Mouse (Mus musculus) hindbrain, embryonic 13.5 days (tissue): ENCODE data around the gene 3425401B19Rik. TPM values are rescaled to one million over a fixed set of nuclear protein-coding genes. Genes with fewer than 3 reads are reported as not detected.
A peak's percentile ranks its signal among the peaks of the same experiment; 100 is the strongest.

Source experiments
- ATAC-seq: fragments of 200-750 bp; cut with Nextera tagmentation; 2 replicates; pipeline ENCODE4 v1.8.0; 2017; ENCODE audit warnings: moderate TSS enrichment; ENCODE audit not compliant: low FRiP score
- H3K27ac ChIP-seq: fragments of 300-500 bp; sonication (generic); 2 replicates; pipeline ENCODE4 v1.5.1; 2015; ENCODE audit warnings: inconsistent platforms, mild to moderate bottlenecking, moderate library complexity
- H3K27me3 ChIP-seq: fragments of 300-500 bp; sonication (generic); 2 replicates; pipeline ENCODE4 v1.6.1; 2015; ENCODE audit warnings: mild to moderate bottlenecking, inconsistent platforms
- H3K36me3 ChIP-seq: fragments of 300-500 bp; sonication (generic); 2 replicates; pipeline ENCODE4 v1.6.1; 2015; ENCODE audit warnings: mild to moderate bottlenecking, inconsistent platforms
- H3K4me1 ChIP-seq: fragments of 300-500 bp; sonication (generic); replicated peaks from 2 replicates; pipeline ENCODE4 v1.6.1; 2015; ENCODE audit warnings: inconsistent platforms
- H3K4me2 ChIP-seq: fragments of 300-500 bp; sonication (generic); 2 replicates; pipeline ENCODE4 v1.6.1; 2015; ENCODE audit warnings: inconsistent platforms, mild to moderate bottlenecking, moderate library complexity
- H3K4me3 ChIP-seq: fragments of 300-500 bp; sonication (generic); 2 replicates; pipeline ENCODE4 v1.5.1; 2015; ENCODE audit warnings: mild to moderate bottlenecking, inconsistent platforms
- H3K9ac ChIP-seq: fragments of 300-500 bp; sonication (generic); 2 replicates; pipeline ENCODE4 v1.6.1; 2015; ENCODE audit warnings: mild to moderate bottlenecking, inconsistent platforms
- H3K9me3 ChIP-seq: fragments of 300-500 bp; sonication (generic); 2 replicates; pipeline ENCODE4 v1.6.1; 2016; ENCODE audit warnings: inconsistent platforms
- WGBS: fragments of 180-500 bp; shearing (Covaris S2); methylation state at CpG from one replicate; pipeline ENCODE4 v1.1.7; 2015; 5-methylcytosine and 5-hydroxymethylcytosine counted together
- polyA plus RNA-seq: library from polyadenylated mRNA; unstranded; fragments of >200 nt; fragmentation: Nextera tagmentation; extraction: Ambion mirVana; gene quantifications from 2 replicates; pipeline ENCODE4 v1.2.1, GENCODE M21; 2015

The 3425401B19Rik gene
- polyA plus RNA-seq, 1 experiment from 2014 or later: 0.21 TPM

DNA sequence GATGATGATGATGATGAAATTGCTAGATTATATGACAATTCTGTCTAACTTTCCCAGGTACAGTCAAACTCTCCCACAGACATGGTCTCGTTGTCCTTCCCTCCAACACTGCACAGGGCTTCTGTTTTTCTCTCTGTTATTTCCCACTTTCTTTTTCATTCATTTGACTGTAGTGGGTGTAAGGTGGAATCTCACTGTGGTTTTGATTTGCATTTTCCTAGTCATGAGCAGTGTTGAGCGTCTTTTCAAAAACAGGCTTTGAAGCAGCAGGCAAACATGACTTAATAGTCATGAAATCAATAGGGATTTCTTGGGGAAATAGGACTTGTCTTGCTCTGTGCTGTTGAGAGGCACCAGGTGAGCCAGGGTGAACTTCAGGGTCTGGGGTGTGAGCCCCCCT lies 11.3 kb upstream of the 3425401B19Rik start:
- no peak overlapping the region for H3K27ac ChIP-seq
- ATAC-seq: no peak
- H3K9me3 ChIP-seq: no peaks in the 10 kb centered on the region
- H3K4me1 ChIP-seq: no peaks in the 10 kb centered on the region
- H3K27me3 ChIP-seq: no peaks in the 10 kb centered on the region
- no peak overlapping the region for H3K4me2 ChIP-seq
- no peak overlapping the region for H3K9ac ChIP-seq
- 90% methylated on average over 2 of the region's 2 CpGs for WGBS
- H3K36me3 ChIP-seq: no peaks in the 10 kb centered on the region
- H3K4me3 ChIP-seq: no peak overlapping the region

DNA sequence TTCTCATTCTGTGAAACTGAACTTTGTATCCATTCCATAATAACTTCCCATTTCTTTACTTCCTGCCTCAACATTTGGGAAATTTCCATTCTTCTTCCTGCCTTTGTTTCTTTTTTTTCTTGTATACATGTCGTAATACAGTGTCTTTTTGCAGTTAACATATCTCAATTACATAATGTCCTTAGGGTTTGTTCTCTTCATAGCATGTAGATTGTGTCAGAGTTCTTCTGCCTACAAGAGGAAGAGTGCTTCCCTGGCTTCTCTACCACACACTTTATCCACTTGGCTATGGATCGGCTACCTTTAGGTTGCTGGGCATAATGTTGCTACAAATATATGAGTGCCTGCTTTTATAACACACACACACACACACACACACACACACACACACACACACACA lies 10.8 kb upstream of the 3425401B19Rik start:
- Histone ChIP-seq H3K4me3 (no peak overlapping the region), H3K27me3 (no peaks in the 10 kb centered on the region), H3K27ac (no peak overlapping the region), H3K9me3 (no peaks in the 10 kb centered on the region), H3K36me3 (no peaks in the 10 kb centered on the region), H3K9ac (no peak overlapping the region), H3K4me2 (no peak overlapping the region), H3K4me1 (no peaks in the 10 kb centered on the region)
- WGBS: 87% methylated on average over 2 of the region's 2 CpGs
- no peak for ATAC-seq

DNA sequence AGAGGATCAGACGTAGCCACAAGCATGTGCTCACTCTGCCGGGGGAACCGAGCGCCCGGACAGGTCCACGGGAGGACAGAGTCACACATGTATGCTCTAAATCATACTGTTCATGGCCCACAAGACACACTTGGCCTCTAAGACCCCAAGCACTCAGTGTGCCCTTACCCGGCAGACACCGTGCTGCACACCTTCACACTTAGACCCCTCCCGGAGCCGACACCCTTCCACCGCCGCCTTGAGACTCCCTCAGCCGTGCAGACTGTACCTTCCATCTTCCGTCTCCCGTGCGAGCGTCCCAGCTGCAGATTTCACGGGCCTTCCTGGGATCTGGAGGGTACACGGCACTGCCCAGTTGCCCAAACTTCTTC lies 373 bp downstream of the 3425401B19Rik start:
- no peak for ATAC-seq
- H3K4me3 ChIP-seq: no peak overlapping the region
- H3K4me2 ChIP-seq: no peak overlapping the region
- peaks cover 23% of the 10 kb centered on the region for H3K4me1 ChIP-seq
- no peaks in the 10 kb centered on the region for H3K36me3 ChIP-seq
- H3K27ac ChIP-seq: no peak overlapping the region
- no peaks in the 10 kb centered on the region for H3K9me3 ChIP-seq
- 77% methylated on average over 19 of the region's 19 CpGs for WGBS
- H3K27me3 ChIP-seq: peaks cover 3% of the 10 kb centered on the region; the same call in 1 of the 2 replicates
- H3K9ac ChIP-seq: no peak overlapping the region

DNA sequence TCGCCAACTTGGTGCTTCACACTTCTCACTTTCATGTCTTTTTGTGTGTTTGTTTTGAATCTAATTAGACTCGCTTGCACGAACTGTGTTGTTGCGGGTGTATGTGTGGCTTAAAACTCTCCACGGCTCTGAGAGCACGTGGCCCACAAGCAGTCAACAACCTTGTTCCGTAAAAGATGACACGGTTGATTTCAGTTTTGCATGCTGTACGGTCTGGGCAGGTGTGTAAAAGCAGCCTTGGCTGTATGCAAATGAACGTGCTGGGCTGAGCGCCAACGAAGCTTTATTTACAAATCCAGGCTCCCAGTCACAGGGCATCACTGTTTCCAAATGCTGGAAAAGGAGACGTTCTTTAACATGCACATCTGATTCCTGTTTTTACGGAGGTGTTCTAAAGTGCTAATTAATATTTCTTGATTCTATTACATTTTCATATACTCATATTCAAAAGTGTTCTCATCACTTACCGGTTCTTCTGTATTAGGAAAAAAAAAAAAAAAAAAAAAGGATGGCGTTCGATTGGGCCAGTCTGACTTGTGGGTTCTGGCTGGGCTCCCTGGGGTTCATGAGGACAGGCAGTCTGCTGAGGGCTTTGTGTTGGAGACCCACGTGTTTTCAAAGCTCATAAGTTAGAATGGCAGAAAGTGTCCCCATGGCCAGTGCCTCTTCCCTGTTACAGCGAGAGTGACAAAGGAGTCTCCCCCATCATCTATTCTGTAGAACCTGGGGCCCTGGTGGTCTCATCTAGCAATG lies 935 bp downstream of the 3425401B19Rik start:
- Histone ChIP-seq H3K9me3 (no peaks in the 10 kb centered on the region), H3K4me2 (peak overlapping the region; percentile 34; the same call in 1 of the 2 replicates), H3K9ac (no peak overlapping the region), H3K27ac (no peak overlapping the region), H3K4me3 (no peak overlapping the region), H3K4me1 (peaks cover 23% of the 10 kb centered on the region), H3K36me3 (no peaks in the 10 kb centered on the region), H3K27me3 (peaks cover 3% of the 10 kb centered on the region; the same call in 1 of the 2 replicates)
- WGBS: 38% methylated on average over 19 of the region's 19 CpGs
- ATAC-seq: no peak

DNA sequence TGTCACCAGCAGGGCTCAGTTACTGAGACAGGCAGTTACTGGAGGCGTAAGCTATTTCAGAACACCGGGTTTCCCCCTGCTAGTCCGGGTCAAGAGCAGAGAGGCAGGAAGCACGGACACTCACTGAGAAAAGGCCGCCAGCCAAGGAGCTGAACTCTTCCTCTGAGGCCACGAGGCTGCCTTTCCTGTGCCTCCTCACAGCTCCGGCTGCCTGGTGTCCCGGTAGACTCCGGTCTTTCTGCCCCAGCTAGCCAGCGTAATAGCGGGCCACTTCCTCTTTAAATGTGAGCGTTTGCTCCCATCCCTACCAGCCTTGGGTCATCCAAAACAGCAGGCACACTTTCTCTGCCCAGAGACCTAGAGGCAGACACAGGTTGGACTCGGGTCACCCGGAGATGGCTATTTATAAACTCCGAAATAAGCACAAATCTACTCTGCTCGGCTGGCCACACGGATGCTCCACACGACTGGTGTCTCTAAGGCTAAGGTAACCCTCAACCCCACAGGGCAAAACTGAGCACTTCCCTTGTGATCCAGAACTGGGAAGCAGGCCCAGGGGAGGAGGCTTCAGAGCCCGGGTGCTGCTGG lies 1.7 kb downstream of the 3425401B19Rik start:
- peaks cover 23% of the 10 kb centered on the region for H3K4me1 ChIP-seq
- ATAC-seq: no peak
- H3K36me3 ChIP-seq: no peaks in the 10 kb centered on the region
- WGBS: 62% methylated on average over 19 of the region's 19 CpGs
- no peak overlapping the region for H3K4me2 ChIP-seq
- no peak overlapping the region for H3K4me3 ChIP-seq
- no peaks in the 10 kb centered on the region for H3K9me3 ChIP-seq
- H3K27me3 ChIP-seq: peaks cover 3% of the 10 kb centered on the region; the same call in 1 of the 2 replicates
- no peak overlapping the region for H3K9ac ChIP-seq
- no peak overlapping the region for H3K27ac ChIP-seq

DNA sequence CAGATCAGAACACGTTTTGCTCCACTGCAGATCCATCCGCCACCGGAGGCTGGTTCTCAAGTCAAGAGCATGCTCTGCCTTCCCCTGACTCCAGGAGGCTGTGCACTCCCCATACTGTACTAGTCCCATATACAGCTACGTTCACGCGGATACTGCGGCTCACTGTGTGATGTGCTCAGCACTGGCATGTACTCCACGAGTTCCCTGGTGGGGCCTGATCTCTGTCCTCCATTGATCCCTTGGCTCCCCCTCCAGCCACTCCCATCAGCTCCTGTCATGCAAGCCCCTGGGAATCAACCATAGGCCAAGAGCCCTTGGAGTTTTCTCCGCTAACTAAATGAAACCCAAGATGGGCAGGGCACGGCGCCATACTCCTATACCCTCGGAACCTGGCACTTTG lies 2.6 kb downstream of the 3425401B19Rik start:
- ATAC-seq: no peak
- 92% methylated on average over 12 of the region's 12 CpGs for WGBS
- H3K9me3 ChIP-seq: no peaks in the 10 kb centered on the region
- no peak overlapping the region for H3K27ac ChIP-seq
- no peak overlapping the region for H3K4me3 ChIP-seq
- no peak overlapping the region for H3K9ac ChIP-seq
- no peaks in the 10 kb centered on the region for H3K36me3 ChIP-seq
- no peak overlapping the region for H3K4me2 ChIP-seq
- H3K27me3 ChIP-seq: peaks cover 3% of the 10 kb centered on the region; the same call in 1 of the 2 replicates
- H3K4me1 ChIP-seq: peaks cover 25% of the 10 kb centered on the region

DNA sequence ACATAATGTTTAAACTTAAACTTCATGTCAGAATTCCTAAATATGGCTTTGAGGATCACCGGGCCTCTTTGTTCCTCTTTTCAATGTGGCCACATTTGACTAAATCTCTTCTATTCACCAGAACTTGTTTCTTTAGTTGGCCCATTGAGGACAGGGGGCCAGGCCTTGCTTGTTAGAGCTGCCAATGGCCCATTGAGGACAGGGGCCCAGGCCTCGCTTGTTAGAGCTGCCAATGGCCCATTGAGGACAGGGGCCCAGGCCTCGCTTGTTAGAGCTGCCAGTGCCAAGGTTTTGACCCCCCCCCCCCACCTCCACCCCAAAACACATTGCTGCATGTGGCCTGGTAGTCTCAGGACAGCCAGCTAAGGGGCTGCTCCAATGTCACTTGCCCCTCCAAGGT lies 3.5 kb downstream of the 3425401B19Rik start:
- Histone ChIP-seq H3K9ac (no peak overlapping the region), H3K4me2 (no peak overlapping the region), H3K9me3 (no peaks in the 10 kb centered on the region), H3K4me1 (peaks cover 25% of the 10 kb centered on the region), H3K36me3 (no peaks in the 10 kb centered on the region), H3K4me3 (no peak overlapping the region), H3K27ac (no peak overlapping the region), H3K27me3 (peaks cover 3% of the 10 kb centered on the region; the same call in 1 of the 2 replicates)
- 54% methylated on average over 3 of the region's 3 CpGs for WGBS
- no peak for ATAC-seq

DNA sequence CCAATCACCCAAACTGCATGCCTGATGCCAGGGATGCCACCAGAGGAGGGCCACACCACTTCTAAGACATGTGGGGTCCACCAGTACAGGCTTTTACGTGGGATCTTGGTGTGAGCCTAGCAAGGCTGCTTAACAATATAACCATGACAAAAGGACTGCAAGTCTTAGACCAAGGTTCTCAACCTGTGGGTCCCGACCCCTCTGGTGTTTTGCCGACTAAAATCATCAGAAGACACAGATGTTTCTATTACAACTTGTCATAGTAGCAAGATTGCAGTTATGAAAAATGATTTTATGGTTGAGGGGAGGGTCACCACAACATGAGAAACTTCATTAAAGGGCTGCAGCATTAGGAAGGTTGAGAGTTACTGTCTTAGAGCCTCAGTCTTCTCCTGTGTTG lies 6.5 kb downstream of the 3425401B19Rik start:
- WGBS: 73% methylated on average over 3 of the region's 3 CpGs
- no peak for ATAC-seq

DNA sequence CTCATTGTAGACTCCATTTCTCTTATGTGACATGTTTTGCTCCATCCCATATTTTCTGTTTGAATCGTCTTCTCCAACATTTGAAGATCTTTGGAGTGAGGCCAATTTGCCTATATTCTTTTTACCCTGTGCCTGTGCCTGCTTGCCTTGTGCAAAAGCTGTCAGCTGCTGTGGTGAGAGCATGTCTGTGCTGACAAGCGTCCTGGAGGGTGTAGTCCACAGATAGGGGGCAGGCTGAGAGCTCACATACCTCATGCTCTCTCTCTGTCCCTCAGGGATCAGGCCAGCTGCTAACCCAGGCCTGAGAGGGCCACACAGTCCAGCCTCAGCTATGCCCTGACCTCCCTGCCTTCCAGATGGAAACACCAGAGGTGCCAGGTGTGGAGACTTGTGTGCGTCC lies 11.9 kb downstream of the 3425401B19Rik start:
- ATAC-seq: no peak
- Histone ChIP-seq H3K36me3 (no peaks in the 10 kb centered on the region), H3K4me1 (peaks cover 2% of the 10 kb centered on the region; the same call in 1 of the 2 replicates), H3K9me3 (no peaks in the 10 kb centered on the region), H3K9ac (no peak overlapping the region), H3K27me3 (0 out of 2 replicates have a peak, but pooled peaks cover 3% of the 10 kb centered on the region), H3K27ac (no peak overlapping the region), H3K4me3 (no peak overlapping the region), H3K4me2 (no peak overlapping the region)
- 55% methylated on average over 3 of the region's 3 CpGs for WGBS

More for the DNA sequence above, 6.5 kb downstream of the 3425401B19Rik start:
- Histone ChIP-seq H3K4me3 (no peak overlapping the region), H3K9ac (no peak overlapping the region), H3K27me3 (peaks cover 3% of the 10 kb centered on the region; the same call in 1 of the 2 replicates), H3K9me3 (no peaks in the 10 kb centered on the region), H3K36me3 (no peaks in the 10 kb centered on the region), H3K27ac (no peak overlapping the region), H3K4me2 (no peak overlapping the region), H3K4me1 (peaks cover 10% of the 10 kb centered on the region)

DNA sequence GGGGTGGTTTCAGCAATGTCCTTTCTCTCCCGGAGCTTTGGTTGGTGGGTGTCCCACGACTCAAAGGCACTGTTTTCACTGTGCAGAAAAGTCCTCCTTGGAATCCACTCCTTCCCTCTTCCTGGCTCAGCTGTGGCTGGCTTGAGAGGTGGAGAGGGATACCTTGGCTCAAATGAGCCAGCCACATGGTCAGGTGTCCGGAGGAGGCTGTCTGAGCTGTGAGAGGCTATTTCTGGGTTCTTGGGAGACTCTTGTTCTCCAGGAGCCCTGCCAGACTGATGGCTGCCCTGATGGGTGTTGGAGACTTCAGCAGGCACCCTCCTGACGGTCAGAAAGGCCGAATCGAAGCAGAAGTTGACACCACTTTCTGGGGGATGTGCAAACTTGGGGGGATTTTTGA lies 22.0 kb downstream of the 3425401B19Rik start:
- WGBS: 85% methylated on average over 6 of the region's 6 CpGs
- Histone ChIP-seq H3K36me3 (no peaks in the 10 kb centered on the region), H3K4me3 (no peak overlapping the region), H3K9me3 (no peaks in the 10 kb centered on the region), H3K27ac (no peak overlapping the region), H3K9ac (no peak overlapping the region), H3K4me1 (no peaks in the 10 kb centered on the region), H3K27me3 (peaks cover 15% of the 10 kb centered on the region), H3K4me2 (no peak overlapping the region)
- no peak for ATAC-seq

DNA sequence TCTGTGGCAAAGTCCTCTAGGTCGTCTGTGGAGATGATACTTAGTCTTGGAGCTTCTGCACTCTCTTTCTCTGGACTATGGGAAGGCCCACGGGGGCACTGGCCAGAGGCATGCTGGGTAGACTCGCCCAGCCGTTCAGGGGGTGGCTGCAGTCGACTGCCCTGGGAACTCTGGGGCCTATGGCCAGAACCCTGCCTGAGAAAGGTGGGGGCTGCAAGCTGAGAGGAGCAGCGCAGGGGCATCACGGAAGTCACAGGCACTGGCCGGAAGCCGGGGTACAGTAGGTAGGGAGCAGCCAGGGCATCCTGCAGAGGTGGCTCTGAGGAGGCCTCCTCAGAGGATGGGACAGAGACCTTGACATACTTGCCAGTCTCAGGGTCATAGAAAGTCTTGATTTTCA lies 25.3 kb downstream of the 3425401B19Rik start:
- Histone ChIP-seq H3K4me1 (no peaks in the 10 kb centered on the region), H3K9ac (no peak overlapping the region), H3K4me2 (no peak overlapping the region), H3K9me3 (no peaks in the 10 kb centered on the region), H3K27ac (no peak overlapping the region), H3K4me3 (no peak overlapping the region), H3K36me3 (no peaks in the 10 kb centered on the region), H3K27me3 (peaks cover 15% of the 10 kb centered on the region)
- 86% methylated on average over 9 of the region's 9 CpGs for WGBS
- ATAC-seq: no peak

DNA sequence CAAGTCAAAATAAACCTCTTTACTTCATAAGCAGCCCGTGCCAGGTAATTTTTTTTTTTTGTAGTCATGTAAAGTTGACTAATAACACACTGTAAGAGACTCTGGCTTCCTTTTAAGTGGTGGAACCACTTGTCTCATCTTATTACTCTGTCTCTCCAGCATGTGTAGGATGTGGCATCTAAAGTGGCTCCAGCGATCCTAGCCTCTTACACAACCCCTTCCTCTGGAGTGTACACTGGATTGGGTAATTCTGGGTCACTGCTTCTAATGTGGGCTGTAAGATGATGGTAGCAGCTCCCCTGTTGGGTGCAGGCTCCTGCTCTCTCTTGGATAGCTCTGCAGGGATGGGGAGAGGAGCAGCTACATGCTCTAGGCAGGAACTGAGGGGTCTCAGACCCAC lies 46.6 kb downstream of the 3425401B19Rik start:
- Histone ChIP-seq H3K27ac (no peak overlapping the region), H3K9ac (no peak overlapping the region), H3K36me3 (no peaks in the 10 kb centered on the region), H3K27me3 (no peaks in the 10 kb centered on the region), H3K4me2 (no peak overlapping the region), H3K4me1 (peaks cover 13% of the 10 kb centered on the region), H3K4me3 (no peak overlapping the region), H3K9me3 (no peaks in the 10 kb centered on the region)
- WGBS: 89% methylated on average over 2 of the region's 2 CpGs
- ATAC-seq: no peak
